Mouse (Mus musculus) heart, embryonic 14.5 days (tissue): ENCODE measurements at regions not wholly inside any gene's neighbourhood (a gene's known extent, or its start where the extent isn't known, plus 50 kb on each side); places are given as distances from the start of the nearest gene placed in this dataset.
"Not testable (repeated sequence)": the region's sequence is repeated elsewhere in the genome, so short reads cannot be mapped to it uniquely, and the experiment has no call there.

Experiments
- ATAC-seq: fragments of 200-750 bp; cut with Nextera tagmentation; 2 replicates; pipeline ENCODE4 v1.8.0; 2017; ENCODE audit warnings: low read depth, moderate TSS enrichment; ENCODE audit not compliant: insufficient number of reproducible peaks, insufficient read depth, low FRiP score
- H3K27ac ChIP-seq, 2 experiments: fragments of 200-500 bp in 1 of 2; fragments of 300-500 bp in 1 of 2; sonication (generic) in 1 of 2; replicated peaks in 1 of 2; 2 replicates each; pipeline ENCODE4 v1.5.1; 2012 to 2014; ENCODE audit warnings: low read depth in 2 of 2, low read length in 2 of 2, control low read depth in 1 of 2, mild to moderate bottlenecking in 1 of 2, mixed read lengths in 1 of 2; ENCODE audit not compliant: control insufficient read depth in 1 of 2, insufficient read depth in 1 of 2
- H3K27me3 ChIP-seq: fragments of 300-500 bp; sonication (generic); 2 replicates; pipeline ENCODE4 v1.6.1; 2014; ENCODE audit warnings: mild to moderate bottlenecking, low read length, control low read depth; ENCODE audit not compliant: control insufficient read depth, insufficient read depth
- H3K36me3 ChIP-seq: fragments of 300-500 bp; sonication (generic); 2 replicates; pipeline ENCODE4 v1.6.1; 2014; ENCODE audit warnings: mild to moderate bottlenecking, control low read depth, low read length, mixed read lengths; ENCODE audit not compliant: control insufficient read depth, insufficient read depth
- H3K4me1 ChIP-seq, 2 experiments: fragments of 200-500 bp in 1 of 2; fragments of 300-500 bp in 1 of 2; sonication (generic) in 1 of 2; 2 replicates each; pipeline ENCODE4 v1.6.1; 2012 to 2014; ENCODE audit warnings: low read length in 2 of 2, control low read depth in 1 of 2, mixed read lengths in 1 of 2; ENCODE audit not compliant: control insufficient read depth in 2 of 2, insufficient read depth in 2 of 2
- H3K4me2 ChIP-seq: fragments of 300-500 bp; sonication (generic); 2 replicates; pipeline ENCODE4 v1.6.1; 2014; ENCODE audit warnings: mild to moderate bottlenecking, low read length
- H3K4me3 ChIP-seq, 2 experiments: fragments of 200-500 bp in 1 of 2; fragments of 300-500 bp in 1 of 2; sonication (generic) in 1 of 2; 2 replicates each; pipeline ENCODE4 v1.5.1; 2012 to 2014; ENCODE audit warnings: low read length in 2 of 2, mild to moderate bottlenecking in 2 of 2, control low read depth in 1 of 2, low read depth in 1 of 2, moderate library complexity in 1 of 2; ENCODE audit not compliant: control insufficient read depth in 1 of 2, insufficient read depth in 1 of 2
- H3K9ac ChIP-seq: fragments of 300-500 bp; sonication (generic); 2 replicates; pipeline ENCODE4 v1.6.1; 2014; ENCODE audit warnings: mild to moderate bottlenecking, low read length
- H3K9me3 ChIP-seq: fragments of 300-500 bp; sonication (generic); 2 replicates; pipeline ENCODE4 v1.6.1; 2016; ENCODE audit warnings: low read length, control low read depth; ENCODE audit not compliant: control insufficient read depth
- WGBS: fragments of 180-500 bp; shearing (Covaris S2); extraction: QIAGEN DNeasy Blood & Tissue Kit; methylation state at CpG from one replicate; pipeline ENCODE4 v1.1.7; 2014; 5-methylcytosine and 5-hydroxymethylcytosine counted together

- not testable (repeated sequence) for H3K27ac ChIP-seq, H3K27me3 ChIP-seq, ATAC-seq, H3K4me2 ChIP-seq, H3K9ac ChIP-seq, H3K36me3 ChIP-seq, H3K9me3 ChIP-seq, H3K4me1 ChIP-seq, H3K4me3 ChIP-seq
- 12% methylated on average over 1 of the region's 1 CpGs for WGBS
These were observed 816.9 kb upstream of the Olfr1507 start for GRCm38 (mm10) chr14:53312490-53312889.

GRCm38 (mm10) chr14:53303179-53303578, 807.6 kb upstream of the Olfr1507 start:
- not testable (repeated sequence) for H3K9me3 ChIP-seq, H3K4me3 ChIP-seq, ATAC-seq, H3K4me2 ChIP-seq, H3K27ac ChIP-seq, H3K9ac ChIP-seq, H3K4me1 ChIP-seq, H3K27me3 ChIP-seq, H3K36me3 ChIP-seq
- WGBS = no CpG with 5 or more reads among the region's 3 CpGs

- H3K9me3 ChIP-seq, H3K4me2 ChIP-seq, H3K9ac ChIP-seq, H3K27me3 ChIP-seq, H3K36me3 ChIP-seq, H3K4me1 ChIP-seq, ATAC-seq, H3K4me3 ChIP-seq, H3K27ac ChIP-seq: not testable (repeated sequence)
- WGBS = no CpG with 5 or more reads among the region's 3 CpGs
These were observed 806.9 kb upstream of the Olfr1507 start for GRCm38 (mm10) chr14:53302491-53302829.

DNA sequence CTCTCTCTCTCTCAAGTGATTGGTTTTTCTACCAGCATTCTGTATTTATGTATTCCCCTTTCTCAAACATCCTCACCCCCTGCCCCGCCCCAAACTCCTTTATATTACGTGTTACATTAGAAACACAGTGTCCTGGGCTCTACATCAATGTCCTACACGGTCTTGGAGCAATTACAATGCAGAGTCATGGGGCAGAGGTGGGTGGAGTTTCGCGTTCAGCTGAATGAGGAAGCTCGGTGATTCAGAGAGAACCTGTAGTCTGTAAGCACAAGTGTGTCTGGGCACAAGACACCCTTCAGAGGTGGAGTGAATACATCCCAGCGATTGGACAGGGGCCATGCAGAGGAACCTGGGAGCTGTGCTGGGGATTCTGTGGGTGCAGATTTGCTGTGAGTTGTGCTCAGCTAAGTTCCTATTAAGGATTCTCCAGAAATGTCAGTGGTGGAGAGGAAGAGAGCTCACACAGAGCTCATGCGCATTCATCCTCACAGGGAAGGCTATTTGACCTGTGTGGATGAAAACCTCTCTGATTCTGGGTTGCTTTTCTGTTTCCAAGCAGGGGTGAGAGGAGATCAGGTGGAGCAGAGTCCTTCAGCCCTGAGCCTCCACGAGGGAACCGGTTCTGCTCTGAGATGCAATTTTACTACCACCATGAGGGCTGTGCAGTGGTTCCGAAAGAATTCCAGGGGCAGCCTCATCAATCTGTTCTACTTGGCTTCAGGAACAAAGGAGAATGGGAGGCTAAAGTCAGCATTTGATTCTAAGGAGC, 806.4 kb upstream of the Olfr1507 start:
- not testable (repeated sequence) for H3K27ac ChIP-seq, H3K9ac ChIP-seq, ATAC-seq, H3K9me3 ChIP-seq, H3K4me2 ChIP-seq, H3K27me3 ChIP-seq, H3K4me3 ChIP-seq, H3K36me3 ChIP-seq, H3K4me1 ChIP-seq
- WGBS = no CpG with 5 or more reads among the region's 11 CpGs

DNA sequence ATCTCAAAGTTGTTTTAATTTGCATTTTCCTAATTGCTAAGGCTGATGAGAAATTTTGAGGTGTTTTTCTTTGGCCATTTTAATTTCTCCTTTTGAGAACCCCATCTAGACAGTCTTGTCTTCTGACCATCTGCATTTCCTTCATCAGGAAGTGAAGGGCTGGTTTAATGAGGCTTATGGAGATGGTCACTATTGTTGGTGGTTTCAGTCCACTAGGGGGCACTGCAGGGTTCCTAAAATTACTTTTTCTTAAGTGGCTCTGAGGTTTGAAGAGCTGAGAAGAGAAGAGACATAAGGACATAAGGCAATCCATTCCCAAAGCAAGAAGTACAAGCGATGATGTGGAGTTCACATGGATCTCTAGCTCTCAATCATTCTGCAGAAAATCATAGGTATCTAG, 805.6 kb upstream of the Olfr1507 start:
- H3K36me3 ChIP-seq, H3K9ac ChIP-seq, H3K27me3 ChIP-seq, H3K4me1 ChIP-seq, H3K4me2 ChIP-seq, H3K27ac ChIP-seq, ATAC-seq, H3K4me3 ChIP-seq, H3K9me3 ChIP-seq: not testable (repeated sequence)
- 61% methylated on average over 1 of the region's 1 CpGs for WGBS

GRCm38 (mm10) chr14:53299735-53300134, 804.2 kb upstream of the Olfr1507 start:
- not testable (repeated sequence) for H3K4me2 ChIP-seq, H3K9ac ChIP-seq, H3K27ac ChIP-seq, H3K4me3 ChIP-seq, H3K4me1 ChIP-seq, ATAC-seq, H3K27me3 ChIP-seq, H3K36me3 ChIP-seq, H3K9me3 ChIP-seq
- no CpG with 5 or more reads among the region's 5 CpGs for WGBS

GRCm38 (mm10) chr14:53283350-53284141, 788.0 kb upstream of the Olfr1507 start:
- H3K27me3 ChIP-seq, H3K9me3 ChIP-seq, H3K4me2 ChIP-seq, H3K4me3 ChIP-seq, H3K4me1 ChIP-seq, ATAC-seq, H3K9ac ChIP-seq, H3K27ac ChIP-seq, H3K36me3 ChIP-seq: not testable (repeated sequence)
- no CpG with 5 or more reads among the region's 12 CpGs for WGBS
